Mouse (Mus musculus): ENCODE measurements at regions not wholly inside any gene's neighbourhood (a gene's known extent, or its start where the extent isn't known, plus 50 kb on each side); places are given as distances from the start of the nearest gene placed in this dataset.

GRCm38 (mm10) chr16:44674198-44674597 lies 49.9 kb upstream of the Nepro start:
- WGBS, result 95% methylated on average over 3 of the region's 3 CpGs
- Histone ChIP-seq H3K4me3 (no peak overlapping the region), H3K27me3 (peaks cover 12% of the 10 kb centered on the region; the same call in 1 of the 2 replicates), H3K36me3 (ENCODE audit: poor library complexity, severe bottlenecking) (no peaks in the 10 kb centered on the region), H3K9ac (no peak overlapping the region), H3K9me3 (replicated peaks) (no peaks in the 10 kb centered on the region), H3K4me1 (peaks cover 32% of the 10 kb centered on the region), H3K4me2 (no peak overlapping the region), H3K27ac (no peak overlapping the region)
- no peak for ATAC-seq

GRCm38 (mm10) chr16:44672422-44672819 lies 51.7 kb upstream of the Nepro start:
- Histone ChIP-seq H3K4me3 (0 out of 2 replicates have a peak overlapping the region, but pooled peaks have one; percentile 4), H3K27ac (peak overlapping the region; percentile 78; the same call in 1 of the 2 replicates), H3K4me2 (peak overlapping the region; percentile 33), H3K36me3 (ENCODE audit: poor library complexity, severe bottlenecking) (no peaks in the 10 kb centered on the region), H3K9ac (peak overlapping the region; percentile 34; the same call in 1 of the 2 replicates), H3K27me3 (peaks cover 17% of the 10 kb centered on the region; the same call in 1 of the 2 replicates), H3K4me1 (peaks cover 22% of the 10 kb centered on the region), H3K9me3 (replicated peaks) (no peaks in the 10 kb centered on the region)
- WGBS, result 3% methylated on average over 14 of the region's 14 CpGs
- 0 out of 2 replicates have a peak, but pooled peaks have one; percentile 34 for ATAC-seq

- H3K4me2 ChIP-seq, result peak overlapping the region; percentile 33
- no peak overlapping the region for H3K4me3 ChIP-seq
- WGBS, result 2% methylated on average over 22 of the region's 22 CpGs
- H3K27me3 ChIP-seq, result peaks cover 17% of the 10 kb centered on the region; the same call in 1 of the 2 replicates
- no peaks in the 10 kb centered on the region for H3K36me3 ChIP-seq (ENCODE audit: poor library complexity, severe bottlenecking)
- peak overlapping the region; percentile 78 for H3K27ac ChIP-seq
- H3K9ac ChIP-seq, result peak overlapping the region; percentile 43; the same call in 1 of the 2 replicates
- H3K4me1 ChIP-seq, result peaks cover 28% of the 10 kb centered on the region
- ATAC-seq, result peak; percentile 71; the same call in 1 of the 2 replicates
- no peaks in the 10 kb centered on the region for H3K9me3 ChIP-seq (replicated peaks)
These were observed 52.3 kb upstream of the Nepro start for GRCm38 (mm10) chr16:44671551-44672421.

- 79% methylated on average over 6 of the region's 6 CpGs for WGBS
- H3K4me3 ChIP-seq, result no peak overlapping the region
- H3K9me3 ChIP-seq (replicated peaks), result no peaks in the 10 kb centered on the region
- H3K4me2 ChIP-seq, result no peak overlapping the region
- no peak overlapping the region for H3K27ac ChIP-seq
- ATAC-seq, result no peak
- no peaks in the 10 kb centered on the region for H3K36me3 ChIP-seq (ENCODE audit: poor library complexity, severe bottlenecking)
- H3K9ac ChIP-seq, result no peak overlapping the region
- peaks cover 13% of the 10 kb centered on the region; the same call in 1 of the 2 replicates for H3K27me3 ChIP-seq
- H3K4me1 ChIP-seq, result peaks cover 62% of the 10 kb centered on the region
These were observed 56.0 kb upstream of the Nepro start for GRCm38 (mm10) chr16:44668061-44668460.

GRCm38 (mm10) chr16:44667118-44667517 lies 57.0 kb upstream of the Nepro start:
- Histone ChIP-seq H3K36me3 (ENCODE audit: poor library complexity, severe bottlenecking) (no peaks in the 10 kb centered on the region), H3K27me3 (peaks cover 13% of the 10 kb centered on the region; the same call in 1 of the 2 replicates), H3K9me3 (replicated peaks) (no peaks in the 10 kb centered on the region), H3K4me1 (peaks cover 61% of the 10 kb centered on the region), H3K27ac (peak overlapping the region; percentile 85), H3K4me2 (no peak overlapping the region), H3K9ac (no peak overlapping the region), H3K4me3 (no peak overlapping the region)
- ATAC-seq, result no peak
- 65% methylated on average over 6 of the region's 6 CpGs for WGBS

- WGBS, result 34% methylated on average over 7 of the region's 7 CpGs
- Histone ChIP-seq H3K27me3 (peaks cover 12% of the 10 kb centered on the region; the same call in 1 of the 2 replicates), H3K4me1 (peaks cover 61% of the 10 kb centered on the region), H3K9me3 (replicated peaks) (no peaks in the 10 kb centered on the region), H3K36me3 (ENCODE audit: poor library complexity, severe bottlenecking) (no peaks in the 10 kb centered on the region), H3K4me3 (no peak overlapping the region), H3K9ac (no peak overlapping the region), H3K4me2 (peak overlapping the region; percentile 42; the same call in 1 of the 2 replicates), H3K27ac (peak overlapping the region; percentile 85)
- ATAC-seq, result peak; percentile 60
These were observed 57.6 kb upstream of the Nepro start for GRCm38 (mm10) chr16:44666431-44666997.

- no peaks in the 10 kb centered on the region for H3K36me3 ChIP-seq (ENCODE audit: poor library complexity, severe bottlenecking)
- peak overlapping the region; percentile 85 for H3K27ac ChIP-seq
- peak overlapping the region; percentile 42 for H3K4me2 ChIP-seq
- H3K27me3 ChIP-seq, result 0 out of 2 replicates have a peak, but pooled peaks cover 9% of the 10 kb centered on the region
- no peak overlapping the region for H3K4me3 ChIP-seq
- WGBS, result 29% methylated on average over 9 of the region's 9 CpGs
- ATAC-seq, result peak; percentile 37
- H3K9ac ChIP-seq, result no peak overlapping the region
- H3K9me3 ChIP-seq (replicated peaks), result no peaks in the 10 kb centered on the region
- H3K4me1 ChIP-seq, result peaks cover 65% of the 10 kb centered on the region
These were observed 58.6 kb upstream of the Nepro start for GRCm38 (mm10) chr16:44665491-44665931.

- H3K9me3 ChIP-seq (replicated peaks), result no peaks in the 10 kb centered on the region
- ATAC-seq, result no peak
- H3K4me3 ChIP-seq, result peak overlapping the region; percentile 34
- no peaks in the 10 kb centered on the region for H3K36me3 ChIP-seq (ENCODE audit: poor library complexity, severe bottlenecking)
- H3K4me2 ChIP-seq, result peak overlapping the region; percentile 55
- peak overlapping the region; percentile 85 for H3K27ac ChIP-seq
- no peaks in the 10 kb centered on the region for H3K27me3 ChIP-seq
- peaks cover 68% of the 10 kb centered on the region for H3K4me1 ChIP-seq
- peak overlapping the region; percentile 63 for H3K9ac ChIP-seq
- WGBS, result 15% methylated on average over 6 of the region's 6 CpGs
These were observed 61.0 kb upstream of the Nepro start for GRCm38 (mm10) chr16:44662966-44663600.

GRCm38 (mm10) chr16:44660996-44661876 lies 62.9 kb upstream of the Nepro start:
- Histone ChIP-seq H3K4me2 (peak overlapping the region; percentile 23), H3K4me1 (peaks cover 56% of the 10 kb centered on the region), H3K27me3 (0 out of 2 replicates have a peak, but pooled peaks cover 2% of the 10 kb centered on the region), H3K9me3 (replicated peaks) (no peaks in the 10 kb centered on the region), H3K4me3 (no peak overlapping the region), H3K27ac (peak overlapping the region; percentile 83), H3K9ac (no peak overlapping the region), H3K36me3 (ENCODE audit: poor library complexity, severe bottlenecking) (no peaks in the 10 kb centered on the region)
- 6% methylated on average over 4 of the region's 4 CpGs for WGBS
- ATAC-seq, result peak; percentile 92

- WGBS, result 35% methylated on average over 8 of the region's 8 CpGs
- ATAC-seq, result no peak
- no peak overlapping the region for H3K4me2 ChIP-seq
- H3K27ac ChIP-seq, result no peak overlapping the region
- peaks cover 26% of the 10 kb centered on the region for H3K4me1 ChIP-seq
- no peak overlapping the region for H3K4me3 ChIP-seq
- H3K9me3 ChIP-seq (replicated peaks), result no peaks in the 10 kb centered on the region
- H3K27me3 ChIP-seq, result 0 out of 2 replicates have a peak, but pooled peaks cover 2% of the 10 kb centered on the region
- no peak overlapping the region for H3K9ac ChIP-seq
- no peaks in the 10 kb centered on the region for H3K36me3 ChIP-seq (ENCODE audit: poor library complexity, severe bottlenecking)
These were observed 65.8 kb upstream of the Nepro start for GRCm38 (mm10) chr16:44658306-44658705.

- Histone ChIP-seq H3K27me3 (0 out of 2 replicates have a peak, but pooled peaks cover 2% of the 10 kb centered on the region), H3K9me3 (replicated peaks) (no peaks in the 10 kb centered on the region), H3K4me2 (no peak overlapping the region), H3K27ac (no peak overlapping the region), H3K4me1 (peaks cover 6% of the 10 kb centered on the region), H3K36me3 (ENCODE audit: poor library complexity, severe bottlenecking) (no peaks in the 10 kb centered on the region), H3K4me3 (no peak overlapping the region), H3K9ac (no peak overlapping the region)
- WGBS, result 91% methylated on average over 1 of the region's 1 CpGs
- ATAC-seq, result no peak
These were observed 67.9 kb upstream of the Nepro start for GRCm38 (mm10) chr16:44656181-44656580.

Data from forebrain, embryonic 13.5 days (tissue).